Mouse (Mus musculus): ENCODE measurements around the gene Gm12394.
"Not testable (repeated sequence)": the region's sequence is repeated elsewhere in the genome, so short reads cannot be mapped to it uniquely, and the experiment has no call there.

Gene Gm12394

GRCm38 (mm10) chr4:42853788-42854187 is 2.8 kb downstream of the Gm12394 start, which contains the start of gene Fam205a1:
TSS of gene Fam205a1 (minus strand) at chr4:42853888.
- not testable (repeated sequence) for DNase-seq

GRCm38 (mm10) chr4:42773893-42774292 is 82.7 kb downstream of the Gm12394 start, which contains the start of gene Ccl21a:
TSS of gene Ccl21a (minus strand) at chr4:42773993.
- DNase-seq, result not testable (repeated sequence)

GRCm38 (mm10) chr4:42756477-42756876 is 100.1 kb downstream of the Gm12394 start, which contains the start of gene Ccl19:
TSS of gene Ccl19 (minus strand) at chr4:42756577.
- not testable (repeated sequence) for DNase-seq

- not testable (repeated sequence) for DNase-seq
Observed at GRCm38 (mm10) chr4:42735245-42735644, 121.3 kb downstream of the Gm12394 start, which contains the start of gene 4930578G10Rik. TSS of gene 4930578G10Rik (plus strand) at chr4:42735545.
